Mouse (Mus musculus): ENCODE measurements at regions not wholly inside any gene's neighbourhood (a gene's known extent, or its start where the extent isn't known, plus 50 kb on each side); places are given as distances from the start of the nearest gene placed in this dataset.

DNA sequence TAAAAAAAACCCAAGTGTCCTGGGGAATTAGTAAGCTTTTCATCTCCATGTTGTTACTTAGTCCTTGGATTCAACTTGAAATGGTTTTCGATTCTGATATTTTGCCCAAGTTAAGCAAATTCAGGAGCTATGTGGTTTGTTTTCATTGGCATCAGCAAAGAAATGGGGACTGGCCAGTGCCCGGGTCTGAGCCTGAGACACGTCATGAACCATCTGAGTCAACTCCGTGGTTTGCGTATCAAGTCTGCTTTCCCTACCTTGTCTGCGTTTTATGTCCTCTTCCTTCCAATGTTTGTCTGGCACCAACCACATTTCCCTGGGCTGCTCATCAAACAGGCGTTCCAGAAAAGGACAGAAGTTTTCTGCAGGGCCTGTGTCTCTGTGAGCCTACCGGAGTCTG lies 83.7 kb upstream of the Ptch1 start:
- no peak for TF ChIP-seq CTCF (IDR thresholded peaks at IDR 0.05; ENCODE audit: borderline replicate concordance, insufficient read depth, low read depth, low read length)
- no peak for TF ChIP-seq POLR2A (IDR thresholded peaks at IDR 0.05; ENCODE audit: borderline replicate concordance, insufficient read depth, low read length)
